Mouse (Mus musculus) kidney, postnatal 0 days (tissue): ENCODE results near the gene Tdrd1. TPM values are rescaled to one million over a fixed set of nuclear protein-coding genes. Genes with fewer than 3 reads are reported as not detected.

ENCODE experiments used
- ATAC-seq: fragments of 200-750 bp; cut with Nextera tagmentation; replicated peaks from 2 replicates; pipeline ENCODE4 v1.8.0; 2017; ENCODE audit warnings: low read depth, moderate number of reproducible peaks, moderate TSS enrichment, moderate library complexity; ENCODE audit not compliant: low FRiP score
- DNase-seq: peaks from one replicate; pipeline ENCODE4 v3.0.0-alpha.2; 2016; ENCODE audit warnings: low spot score
- H3K27ac ChIP-seq: fragments of 300-500 bp; sonication (generic); 2 replicates; pipeline ENCODE4 v1.5.1; 2014; ENCODE audit warnings: mild to moderate bottlenecking
- H3K27me3 ChIP-seq: fragments of 300-500 bp; sonication (generic); 2 replicates; pipeline ENCODE4 v1.6.1; 2014; ENCODE audit warnings: low read length, mixed read lengths; ENCODE audit not compliant: insufficient read depth
- H3K36me3 ChIP-seq: fragments of 300-500 bp; sonication (generic); 2 replicates; pipeline ENCODE4 v1.6.1; 2014; ENCODE audit warnings: low read length, mixed read lengths; ENCODE audit not compliant: insufficient read depth
- H3K4me1 ChIP-seq: fragments of 300-500 bp; sonication (generic); replicated peaks from 2 replicates; pipeline ENCODE4 v1.6.1; 2014; ENCODE audit warnings: antibody characterized with exemption, low read length, mixed read lengths; ENCODE audit not compliant: insufficient read depth
- H3K4me2 ChIP-seq: fragments of 300-500 bp; sonication (generic); 2 replicates; pipeline ENCODE4 v1.6.1; 2014; ENCODE audit warnings: mild to moderate bottlenecking, low read length, moderate library complexity, mixed read lengths
- H3K4me3 ChIP-seq: fragments of 300-500 bp; sonication (generic); replicated peaks from 2 replicates; pipeline ENCODE4 v1.5.1; 2014; ENCODE audit warnings: low read depth, low read length
- H3K9ac ChIP-seq: fragments of 300-500 bp; sonication (generic); 2 replicates; pipeline ENCODE4 v1.6.1; 2014; ENCODE audit warnings: low read depth, low read length
- H3K9me3 ChIP-seq: fragments of 300-500 bp; sonication (generic); replicated peaks from 2 replicates; pipeline ENCODE4 v1.6.1; 2016; ENCODE audit warnings: low read length, inconsistent platforms, mixed read lengths
- CTCF ChIP-seq: IDR thresholded peaks from 2 replicates; pipeline ENCODE4 v1.5.1; 2016; ENCODE audit warnings: antibody characterized with exemption, low read depth, mild to moderate bottlenecking, moderate library complexity
- WGBS: fragments of 180-500 bp; shearing (Covaris S2); extraction: QIAGEN DNeasy Blood & Tissue Kit; methylation state at CpG from one replicate; pipeline ENCODE4 v1.1.7; 2014; 5-methylcytosine and 5-hydroxymethylcytosine counted together
- polyA plus RNA-seq: library from polyadenylated mRNA; unstranded; fragments of >200 nt; fragmentation: Nextera tagmentation; extraction: Ambion mirVana; gene quantifications from 2 replicates; pipeline ENCODE4 v1.2.1, GENCODE M21; 2015

The Tdrd1 gene
- polyA plus RNA-seq, 1 experiment from 2014 or later = 0.58 TPM

DNA sequence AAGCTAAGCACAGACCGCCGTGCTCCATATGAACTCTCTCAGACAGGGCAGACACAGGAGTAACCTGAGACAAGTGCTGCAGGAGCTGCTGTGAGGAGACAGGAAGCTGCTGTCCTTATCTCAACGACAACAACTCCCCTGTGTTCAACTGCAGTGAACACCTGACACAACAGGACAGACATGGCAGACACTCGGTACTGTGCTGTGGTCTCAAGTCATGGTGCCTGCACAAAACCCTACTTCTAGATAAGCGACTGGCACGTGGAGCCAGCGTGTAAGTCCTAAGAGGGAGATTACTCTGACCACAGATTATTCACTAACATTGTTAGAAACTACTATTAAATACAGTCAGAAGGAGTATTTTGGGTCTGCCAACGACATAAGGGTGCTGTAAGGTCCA is 25.8 kb upstream of the Tdrd1 start:
- Histone ChIP-seq H3K27ac (no peak overlapping the region), H3K36me3 (peaks cover 60% of the 10 kb centered on the region), H3K4me3 (no peak overlapping the region), H3K4me1 (no peaks in the 10 kb centered on the region), H3K27me3 (no peaks in the 10 kb centered on the region), H3K4me2 (no peak overlapping the region), H3K9me3 (no peaks in the 10 kb centered on the region), H3K9ac (no peak overlapping the region)
- DNase-seq = no peak
- 49% methylated on average over 8 of the region's 8 CpGs for WGBS
- TF ChIP-seq CTCF = no peak
- ATAC-seq = no peak

DNA sequence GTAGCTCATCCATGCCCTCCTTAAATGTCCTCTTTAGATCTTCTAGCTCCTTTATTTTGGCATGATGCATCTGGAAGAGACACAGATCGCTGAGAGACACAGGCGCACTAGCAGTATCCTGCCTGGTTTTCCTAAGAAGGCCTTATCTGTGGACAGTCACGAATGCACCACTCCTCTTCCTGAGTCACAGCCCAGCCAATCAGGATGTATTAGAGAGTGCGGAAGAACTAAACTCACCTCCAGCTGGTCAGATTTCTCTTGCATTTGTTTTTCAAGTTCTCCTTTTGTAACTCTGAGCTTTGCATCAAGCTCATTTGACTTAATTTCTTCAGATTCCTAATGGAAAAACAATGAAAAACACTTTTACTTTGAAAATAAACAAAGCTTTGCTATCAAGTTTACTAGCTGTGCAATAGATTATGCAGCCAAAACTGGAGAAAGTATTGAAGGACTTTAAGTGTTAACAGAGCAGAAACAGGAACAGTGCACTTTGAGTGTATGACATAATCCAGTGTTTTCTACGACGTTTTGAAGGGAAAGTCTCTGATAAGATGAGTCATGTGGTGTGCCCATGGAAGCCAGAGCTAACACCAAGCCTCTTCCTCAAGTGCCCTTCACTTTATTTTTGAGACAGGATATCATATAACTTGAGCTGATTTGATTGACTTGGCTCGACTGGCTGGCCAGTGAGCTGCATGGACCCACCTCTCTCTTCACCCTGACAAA is 24.9 kb upstream of the Tdrd1 start:
- no peaks in the 10 kb centered on the region for H3K27me3 ChIP-seq
- H3K4me2 ChIP-seq = no peak overlapping the region
- no peak for ATAC-seq
- no peak for DNase-seq
- WGBS = 75% methylated on average over 7 of the region's 7 CpGs
- no peak overlapping the region for H3K9ac ChIP-seq
- no peaks in the 10 kb centered on the region for H3K9me3 ChIP-seq
- no peak overlapping the region for H3K27ac ChIP-seq
- H3K4me3 ChIP-seq = no peak overlapping the region
- no peak for TF ChIP-seq CTCF
- H3K36me3 ChIP-seq = peaks cover 54% of the 10 kb centered on the region
- no peaks in the 10 kb centered on the region for H3K4me1 ChIP-seq

DNA sequence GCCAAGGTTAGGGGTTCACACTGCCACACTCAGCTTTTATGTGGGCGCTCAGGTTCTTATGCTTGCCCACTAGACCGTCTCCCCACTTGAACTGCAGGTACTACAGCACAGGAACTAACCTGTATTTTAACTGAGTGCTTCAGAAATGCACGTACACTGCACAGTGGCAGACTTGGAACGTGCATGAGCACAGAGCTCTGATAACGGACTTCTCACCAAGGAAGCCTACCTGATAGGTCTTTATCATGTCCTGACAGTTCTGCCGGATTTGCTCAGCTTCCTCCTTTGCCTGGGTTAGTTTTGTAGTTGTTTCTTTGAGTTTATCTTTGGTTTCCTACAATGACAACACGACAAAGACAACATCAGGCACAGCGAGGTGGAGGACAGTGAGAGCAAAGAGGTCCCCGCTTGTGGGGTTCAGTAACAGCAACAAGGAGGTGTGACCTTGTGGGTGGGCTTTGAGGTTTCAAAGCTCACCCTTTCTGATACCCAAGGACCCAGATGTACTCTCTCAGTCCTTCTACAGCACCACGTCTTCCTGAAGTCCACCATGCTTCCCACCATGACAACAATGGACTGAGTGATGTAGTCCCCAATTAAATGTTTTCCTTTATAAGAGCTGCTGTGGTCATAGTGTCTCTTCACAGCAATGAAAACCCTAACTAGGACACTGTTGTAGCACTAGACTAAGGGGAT is 24.2 kb upstream of the Tdrd1 start:
- H3K4me3 ChIP-seq = no peak overlapping the region
- no peak for DNase-seq
- TF ChIP-seq CTCF = no peak
- ATAC-seq = no peak
- H3K4me1 ChIP-seq = no peaks in the 10 kb centered on the region
- no peak overlapping the region for H3K9ac ChIP-seq
- H3K27ac ChIP-seq = no peak overlapping the region
- no peak overlapping the region for H3K4me2 ChIP-seq
- peaks cover 51% of the 10 kb centered on the region for H3K36me3 ChIP-seq
- no peaks in the 10 kb centered on the region for H3K27me3 ChIP-seq
- H3K9me3 ChIP-seq = no peaks in the 10 kb centered on the region
- WGBS = 91% methylated on average over 10 of the region's 10 CpGs

DNA sequence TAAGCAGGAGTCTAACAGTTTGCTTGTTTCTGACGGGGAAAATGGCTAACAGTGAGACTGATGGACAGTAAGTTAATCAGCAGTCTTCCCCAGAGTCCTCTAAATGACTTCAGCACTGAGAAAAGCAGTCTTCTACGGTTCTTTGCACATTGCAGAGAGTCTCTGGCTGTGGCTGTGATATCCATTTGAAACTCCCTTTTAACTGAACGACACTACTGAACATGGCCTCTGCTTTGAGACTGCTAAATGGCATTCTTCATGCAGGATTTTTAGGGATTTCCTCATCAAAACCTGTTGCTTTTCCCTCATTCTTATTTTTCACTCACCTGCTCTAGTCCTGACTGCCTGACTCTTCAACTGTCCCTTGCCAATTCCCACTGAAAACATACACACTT is 23.7 kb upstream of the Tdrd1 start:
- Histone ChIP-seq H3K27me3 (no peaks in the 10 kb centered on the region), H3K4me3 (no peak overlapping the region), H3K4me1 (no peaks in the 10 kb centered on the region), H3K27ac (no peak overlapping the region), H3K9me3 (no peaks in the 10 kb centered on the region), H3K4me2 (no peak overlapping the region), H3K36me3 (peaks cover 56% of the 10 kb centered on the region), H3K9ac (no peak overlapping the region)
- ATAC-seq = no peak
- no peak for DNase-seq
- 77% methylated on average over 3 of the region's 3 CpGs for WGBS
- no peak for TF ChIP-seq CTCF

DNA sequence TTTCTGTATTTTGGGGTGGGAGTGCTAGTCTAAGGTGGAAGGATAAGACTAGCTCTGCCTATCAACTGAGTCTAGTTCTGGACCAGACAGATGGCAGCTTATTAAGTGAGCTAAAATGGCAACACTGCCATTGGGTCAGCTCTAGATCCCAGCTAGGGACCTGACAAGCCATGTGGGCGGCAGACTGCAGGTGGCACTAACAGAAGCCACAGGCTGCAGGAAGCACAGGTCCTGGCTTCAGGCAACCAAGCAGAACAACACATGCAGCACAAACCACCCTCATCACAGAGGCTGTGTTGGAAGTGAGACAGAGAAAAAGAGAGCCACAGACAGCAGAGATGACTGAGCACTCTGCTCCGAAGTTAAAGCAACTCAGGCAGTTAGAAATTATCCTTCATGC is 20.6 kb upstream of the Tdrd1 start:
- no peak overlapping the region for H3K4me3 ChIP-seq
- peaks cover 52% of the 10 kb centered on the region for H3K36me3 ChIP-seq
- no peak overlapping the region for H3K9ac ChIP-seq
- DNase-seq (no peak), ATAC-seq (no peak)
- 78% methylated on average over 2 of the region's 2 CpGs for WGBS
- no peak overlapping the region for H3K4me2 ChIP-seq
- peak; percentile 39; the same call in 1 of the 2 replicates for TF ChIP-seq CTCF
- no peaks in the 10 kb centered on the region for H3K27me3 ChIP-seq
- H3K9me3 ChIP-seq = no peaks in the 10 kb centered on the region
- no peaks in the 10 kb centered on the region for H3K4me1 ChIP-seq
- H3K27ac ChIP-seq = no peak overlapping the region

DNA sequence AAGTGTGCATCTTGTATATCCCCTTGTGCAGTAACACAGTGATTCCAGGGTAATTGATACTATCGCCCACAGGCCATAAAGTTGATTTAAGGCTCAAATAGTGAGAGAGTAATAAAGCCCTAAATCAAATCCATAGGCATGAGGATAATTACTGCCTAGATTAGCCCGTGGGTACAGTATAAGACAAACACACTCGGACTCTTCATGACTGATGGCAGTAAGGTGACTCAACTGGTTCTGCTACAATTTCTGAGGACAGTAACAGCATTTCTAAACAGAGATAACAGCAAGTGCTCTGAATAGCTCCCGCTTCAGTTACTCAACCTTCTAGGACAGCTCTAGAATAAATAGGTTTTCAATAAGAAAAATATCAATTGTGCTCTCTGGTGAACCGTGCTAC is 18.9 kb upstream of the Tdrd1 start:
- Histone ChIP-seq H3K4me3 (no peak overlapping the region), H3K9ac (no peak overlapping the region), H3K27me3 (no peaks in the 10 kb centered on the region), H3K27ac (no peak overlapping the region), H3K4me1 (no peaks in the 10 kb centered on the region), H3K4me2 (no peak overlapping the region), H3K9me3 (no peaks in the 10 kb centered on the region), H3K36me3 (peaks cover 34% of the 10 kb centered on the region)
- WGBS = 52% methylated on average over 5 of the region's 5 CpGs
- TF ChIP-seq CTCF = no peak
- ATAC-seq (no peak), DNase-seq (no peak)
